Mouse (Mus musculus): ENCODE measurements around the gene Mdh2. TPM values are rescaled to one million over a fixed set of nuclear protein-coding genes. Genes with fewer than 3 reads are reported as not detected.

Mdh2 gene
- total and polyA plus RNA-seq, 2 experiments from 2014 or later, result 172 to 656 TPM

DNA sequence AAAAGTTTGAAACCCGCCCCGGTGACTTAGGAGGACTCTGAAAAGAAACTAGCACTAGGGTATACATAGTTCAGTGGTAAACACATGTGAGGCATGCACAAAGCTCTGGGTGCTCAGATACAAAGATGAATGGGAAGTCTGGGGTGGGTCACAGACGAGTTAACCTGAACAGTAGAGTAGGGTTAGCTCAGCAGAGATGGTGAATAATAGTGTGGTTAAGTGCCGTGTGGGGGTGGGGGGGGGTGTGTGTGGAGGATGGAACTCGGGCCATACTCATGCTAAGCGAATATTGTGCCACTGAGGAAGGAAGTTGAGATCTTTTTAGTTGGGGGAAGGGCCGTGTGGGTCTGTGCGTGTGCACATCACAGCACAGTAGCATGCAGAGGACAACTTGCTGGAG is 2.1 kb downstream of the Mdh2 start:
- Histone ChIP-seq H3K9ac (replicated peaks; ENCODE audit: low read length, poor library complexity, severe bottlenecking) (no peak overlapping the region), H3K27me3 (ENCODE audit: insufficient read depth, low read length) (no peaks in the 10 kb centered on the region), H3K9me3 (ENCODE audit: low read length) (no peaks in the 10 kb centered on the region), H3K27ac (ENCODE audit: low read depth, low read length) (no peak overlapping the region), H3K36me3 (ENCODE audit: insufficient read depth, low read length) (peaks cover 24% of the 10 kb centered on the region), H3K4me3 (ENCODE audit: low read depth, low read length) (no peak overlapping the region), H3K4me2 (ENCODE audit: low read depth, low read length, poor library complexity, severe bottlenecking) (no peak overlapping the region), H3K4me1 (ENCODE audit: insufficient read depth, low read length) (peaks cover 11% of the 10 kb centered on the region; the same call in 1 of the 2 replicates)
- DNase-seq (ENCODE audit: low spot score) (no peak), ATAC-seq (ENCODE audit: low FRiP score) (no peak)
- 87% methylated on average over 8 of the region's 8 CpGs for WGBS
- no peak for TF ChIP-seq CTCF (IDR thresholded peaks at IDR 0.05)

DNA sequence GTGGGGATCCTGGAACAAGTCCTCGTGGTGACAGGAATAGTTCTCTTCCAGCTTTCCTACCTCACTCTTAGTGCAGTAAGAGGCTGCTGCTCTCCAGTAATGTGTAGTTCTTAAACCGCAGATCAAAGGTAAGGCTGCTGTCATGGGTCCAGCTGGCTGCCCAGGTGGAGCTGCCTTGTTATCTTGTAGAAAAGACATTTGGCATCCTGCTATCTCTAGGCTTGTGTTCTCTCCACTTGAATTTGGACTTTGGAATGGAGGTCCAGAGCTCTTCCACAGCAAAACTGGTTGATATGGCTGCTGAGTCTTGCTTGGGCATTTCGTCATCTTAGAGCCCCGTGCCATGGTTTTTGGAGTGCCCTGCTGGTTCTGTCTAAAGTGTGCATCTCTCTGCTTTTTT is 4.6 kb downstream of the Mdh2 start:
- ATAC-seq (ENCODE audit: low FRiP score) (no peak), DNase-seq (ENCODE audit: low spot score) (no peak)
- peaks cover 7% of the 10 kb centered on the region; the same call in 1 of the 2 replicates for H3K4me1 ChIP-seq (ENCODE audit: insufficient read depth, low read length)
- TF ChIP-seq CTCF (IDR thresholded peaks at IDR 0.05), result no peak
- H3K9ac ChIP-seq (replicated peaks; ENCODE audit: low read length, poor library complexity, severe bottlenecking), result no peak overlapping the region
- no peak overlapping the region for H3K27ac ChIP-seq (ENCODE audit: low read depth, low read length)
- WGBS, result 95% methylated on average over 4 of the region's 4 CpGs
- no peak overlapping the region for H3K4me2 ChIP-seq (ENCODE audit: low read depth, low read length, poor library complexity, severe bottlenecking)
- H3K27me3 ChIP-seq (ENCODE audit: insufficient read depth, low read length), result no peaks in the 10 kb centered on the region
- no peaks in the 10 kb centered on the region for H3K9me3 ChIP-seq (ENCODE audit: low read length)
- H3K36me3 ChIP-seq (ENCODE audit: insufficient read depth, low read length), result peaks cover 49% of the 10 kb centered on the region
- H3K4me3 ChIP-seq (ENCODE audit: low read depth, low read length), result no peak overlapping the region

DNA sequence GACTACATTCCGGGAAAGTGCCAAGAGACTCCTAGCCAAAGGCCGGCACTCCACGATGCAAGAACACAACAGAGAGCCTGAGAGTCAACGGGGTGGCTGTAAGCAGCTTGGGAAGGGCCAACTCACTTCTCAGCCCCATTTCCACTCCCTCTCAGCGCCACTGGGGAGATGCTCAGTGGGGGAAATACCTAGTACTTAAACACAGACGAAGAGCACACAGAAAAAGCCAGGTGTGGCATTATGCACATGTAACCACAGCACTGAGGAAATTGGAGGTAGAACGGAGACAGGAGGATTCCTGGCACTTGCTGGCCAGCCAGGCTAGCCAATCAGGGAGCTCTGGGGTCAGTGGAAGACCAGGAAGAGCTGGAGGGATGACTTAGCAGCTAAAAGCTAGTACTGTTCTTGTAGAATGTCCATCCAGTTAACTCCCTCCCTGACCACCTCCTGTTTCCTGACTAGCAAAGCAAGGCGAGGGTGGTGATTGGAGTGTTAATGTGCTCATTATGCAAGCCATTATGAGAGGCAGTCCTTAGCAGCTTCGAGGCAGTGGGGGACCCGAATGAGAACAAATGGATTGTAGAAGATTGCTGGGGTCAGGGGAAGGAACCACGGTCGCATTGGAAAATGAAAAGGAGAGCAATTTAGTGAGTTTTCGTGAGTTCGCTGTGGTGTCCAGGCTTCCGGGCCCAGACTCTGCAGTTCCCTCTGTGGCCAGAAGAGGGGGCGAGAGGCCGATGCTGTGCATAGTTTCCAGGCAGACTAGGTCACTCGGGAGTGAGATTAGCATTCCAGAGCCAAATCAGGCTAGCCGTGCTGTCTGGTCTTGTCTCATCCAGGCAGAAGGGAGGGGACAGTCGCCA is 15.9 kb downstream of the Mdh2 start:
- Histone ChIP-seq H3K9ac (replicated peaks; ENCODE audit: low read length, poor library complexity, severe bottlenecking) (peak overlapping the region; percentile 48; the same call in 1 of the 2 replicates), H3K36me3 (ENCODE audit: insufficient read depth, low read length) (peaks cover 30% of the 10 kb centered on the region), H3K4me3 (ENCODE audit: low read depth, low read length) (no peak overlapping the region), H3K4me1 (ENCODE audit: insufficient read depth, low read length) (peaks cover 5% of the 10 kb centered on the region; the same call in 1 of the 2 replicates), H3K4me2 (ENCODE audit: low read depth, low read length, poor library complexity, severe bottlenecking) (peak overlapping the region; percentile 34), H3K27me3 (ENCODE audit: insufficient read depth, low read length) (no peaks in the 10 kb centered on the region), H3K27ac (ENCODE audit: low read depth, low read length) (peak overlapping the region; percentile 73), H3K9me3 (ENCODE audit: low read length) (no peaks in the 10 kb centered on the region)
- DNase-seq (ENCODE audit: low spot score), result peak; percentile 95
- TF ChIP-seq CTCF (IDR thresholded peaks at IDR 0.05), result peak; percentile 99
- WGBS, result 8% methylated on average over 20 of the region's 20 CpGs
- peak; percentile 90 for ATAC-seq (ENCODE audit: low FRiP score)

DNA sequence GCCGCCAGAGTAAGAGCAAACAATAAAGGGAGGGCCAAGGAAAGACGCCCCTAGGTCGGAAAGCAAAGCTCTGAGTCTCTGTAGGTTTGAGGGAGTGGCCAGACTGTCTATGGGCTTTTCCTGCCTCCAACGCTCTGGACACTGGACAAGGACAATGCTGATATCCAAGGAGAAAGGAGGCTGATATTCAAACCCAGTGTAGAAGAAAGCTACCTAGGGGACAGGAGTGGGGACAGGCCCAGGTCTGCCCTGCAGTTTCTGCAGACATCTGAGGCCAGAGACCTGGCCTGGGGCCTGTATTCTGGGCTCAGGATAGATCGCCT is 16.5 kb downstream of the Mdh2 start:
- Histone ChIP-seq H3K9ac (replicated peaks; ENCODE audit: low read length, poor library complexity, severe bottlenecking) (peak overlapping the region; percentile 48), H3K27ac (ENCODE audit: low read depth, low read length) (peak overlapping the region; percentile 73), H3K9me3 (ENCODE audit: low read length) (no peaks in the 10 kb centered on the region), H3K4me2 (ENCODE audit: low read depth, low read length, poor library complexity, severe bottlenecking) (peak overlapping the region; percentile 34), H3K4me1 (ENCODE audit: insufficient read depth, low read length) (peaks cover 5% of the 10 kb centered on the region; the same call in 1 of the 2 replicates), H3K27me3 (ENCODE audit: insufficient read depth, low read length) (no peaks in the 10 kb centered on the region), H3K36me3 (ENCODE audit: insufficient read depth, low read length) (peaks cover 24% of the 10 kb centered on the region), H3K4me3 (ENCODE audit: low read depth, low read length) (no peak overlapping the region)
- TF ChIP-seq CTCF (IDR thresholded peaks at IDR 0.05), result no peak
- DNase-seq (ENCODE audit: low spot score), result no peak
- 6% methylated on average over 5 of the region's 5 CpGs for WGBS
- ATAC-seq (ENCODE audit: low FRiP score), result no peak

DNA sequence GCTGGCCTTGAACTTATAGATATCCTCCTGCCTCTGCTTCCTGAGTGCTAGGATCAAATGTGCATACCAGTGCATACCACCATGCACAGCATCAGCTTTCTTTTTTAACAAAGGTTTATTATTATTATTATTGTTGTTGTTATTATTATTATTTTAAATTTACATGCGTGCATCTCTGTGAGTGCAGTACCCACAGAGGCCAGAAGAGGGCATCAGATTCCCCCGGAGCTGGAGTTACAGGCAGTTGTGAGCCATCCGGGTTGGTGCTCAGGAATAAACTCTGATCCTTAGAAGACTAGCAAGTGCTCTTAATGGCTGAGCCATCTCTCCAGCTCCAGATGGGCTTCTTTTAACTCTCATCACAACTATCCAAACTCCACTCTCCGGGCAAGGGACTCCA is 21.5 kb downstream of the Mdh2 start:
- peak; percentile 17 for DNase-seq (ENCODE audit: low spot score)

DNA sequence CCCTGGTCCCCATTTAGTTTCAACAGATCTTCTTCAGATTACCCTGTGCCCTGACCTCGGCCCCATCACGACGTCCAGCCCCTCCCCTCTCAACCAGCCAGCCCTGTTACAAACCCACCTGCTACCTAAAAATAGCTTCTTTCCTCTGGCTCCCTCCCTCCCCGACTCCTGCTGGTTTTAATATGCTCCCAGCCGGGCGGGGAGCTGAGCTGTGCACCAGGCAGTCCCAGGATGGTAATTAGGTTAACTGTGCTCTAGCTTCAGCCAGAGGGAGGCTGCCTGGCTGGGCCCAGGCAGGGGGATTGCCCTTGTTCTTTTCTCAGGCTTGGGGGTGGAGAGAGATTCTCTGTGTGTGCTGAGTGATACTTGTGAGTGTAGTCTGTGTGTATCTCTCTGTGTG is 22.6 kb downstream of the Mdh2 start:
- ATAC-seq (ENCODE audit: low FRiP score), result peak; percentile 23; the same call in 1 of the 2 replicates
- 7% methylated on average over 6 of the region's 6 CpGs for WGBS
- H3K9me3 ChIP-seq (ENCODE audit: low read length), result no peaks in the 10 kb centered on the region
- H3K27ac ChIP-seq (ENCODE audit: low read depth, low read length), result peak overlapping the region; percentile 40
- TF ChIP-seq CTCF (IDR thresholded peaks at IDR 0.05), result no peak
- H3K4me3 ChIP-seq (ENCODE audit: low read depth, low read length), result no peak overlapping the region
- peak; percentile 67 for DNase-seq (ENCODE audit: low spot score)
- H3K36me3 ChIP-seq (ENCODE audit: insufficient read depth, low read length), result no peaks in the 10 kb centered on the region
- no peak overlapping the region for H3K9ac ChIP-seq (replicated peaks; ENCODE audit: low read length, poor library complexity, severe bottlenecking)
- H3K27me3 ChIP-seq (ENCODE audit: insufficient read depth, low read length), result no peaks in the 10 kb centered on the region
- H3K4me2 ChIP-seq (ENCODE audit: low read depth, low read length, poor library complexity, severe bottlenecking), result no peak overlapping the region
- 0 out of 2 replicates have a peak, but pooled peaks cover 5% of the 10 kb centered on the region for H3K4me1 ChIP-seq (ENCODE audit: insufficient read depth, low read length)

More for the DNA sequence above, 21.5 kb downstream of the Mdh2 start:
- H3K4me3 ChIP-seq (ENCODE audit: low read depth, low read length), result no peak overlapping the region
- H3K4me2 ChIP-seq (ENCODE audit: low read depth, low read length, poor library complexity, severe bottlenecking), result no peak overlapping the region
- H3K4me1 ChIP-seq (ENCODE audit: insufficient read depth, low read length), result peaks cover 9% of the 10 kb centered on the region; the same call in 1 of the 2 replicates
- peak; percentile 77 for TF ChIP-seq CTCF (IDR thresholded peaks at IDR 0.05)
- no peak overlapping the region for H3K27ac ChIP-seq (ENCODE audit: low read depth, low read length)
- WGBS, result 45% methylated on average over 4 of the region's 4 CpGs
- ATAC-seq (ENCODE audit: low FRiP score), result no peak
- H3K27me3 ChIP-seq (ENCODE audit: insufficient read depth, low read length), result no peaks in the 10 kb centered on the region
- H3K9me3 ChIP-seq (ENCODE audit: low read length), result no peaks in the 10 kb centered on the region
- H3K9ac ChIP-seq (replicated peaks; ENCODE audit: low read length, poor library complexity, severe bottlenecking), result no peak overlapping the region
- no peaks in the 10 kb centered on the region for H3K36me3 ChIP-seq (ENCODE audit: insufficient read depth, low read length)
